Mouse (Mus musculus) limb, embryonic 13.5 days (tissue): ENCODE data around the gene Wnt3a. TPM values are rescaled to one million over a fixed set of nuclear protein-coding genes. Genes with fewer than 3 reads are reported as not detected.

Experiments used
- ATAC-seq: fragments of 200-750 bp; cut with Nextera tagmentation; 2 replicates; pipeline ENCODE4 v1.8.0; 2017; ENCODE audit warnings: low read depth, moderate number of reproducible peaks, moderate TSS enrichment; ENCODE audit not compliant: low FRiP score
- H3K27ac ChIP-seq: fragments of 300-500 bp; sonication (generic); 2 replicates; pipeline ENCODE4 v1.5.1; 2015; ENCODE audit warnings: inconsistent platforms, mild to moderate bottlenecking, moderate library complexity
- H3K27me3 ChIP-seq: fragments of 300-500 bp; sonication (generic); 2 replicates; pipeline ENCODE4 v1.6.1; 2015; ENCODE audit warnings: mild to moderate bottlenecking, inconsistent platforms
- H3K36me3 ChIP-seq: fragments of 300-500 bp; sonication (generic); 2 replicates; pipeline ENCODE4 v1.6.1; 2015; ENCODE audit warnings: inconsistent platforms, mild to moderate bottlenecking, moderate library complexity
- H3K4me1 ChIP-seq: fragments of 300-500 bp; sonication (generic); 2 replicates; pipeline ENCODE4 v1.6.1; 2015; ENCODE audit warnings: inconsistent platforms
- H3K4me2 ChIP-seq: fragments of 300-500 bp; sonication (generic); replicated peaks from 2 replicates; pipeline ENCODE4 v1.6.1; 2015; ENCODE audit warnings: inconsistent platforms, mild to moderate bottlenecking, moderate library complexity
- H3K4me3 ChIP-seq: fragments of 300-500 bp; sonication (generic); 2 replicates; pipeline ENCODE4 v1.5.1; 2015; ENCODE audit warnings: moderate library complexity, mild to moderate bottlenecking, inconsistent platforms
- H3K9ac ChIP-seq: fragments of 300-500 bp; sonication (generic); 2 replicates; pipeline ENCODE4 v1.6.1; 2015; ENCODE audit warnings: mild to moderate bottlenecking, inconsistent platforms
- H3K9me3 ChIP-seq: fragments of 300-500 bp; sonication (generic); 2 replicates; pipeline ENCODE4 v1.6.1; 2016; ENCODE audit warnings: inconsistent platforms
- WGBS: fragments of 180-500 bp; shearing (Covaris S2); methylation state at CpG from one replicate; pipeline ENCODE4 v1.1.7; 2015; 5-methylcytosine and 5-hydroxymethylcytosine counted together
- microRNA-seq: library from miRNA; unstranded; fragments of <30 nt; microRNA quantifications from one replicate; pipeline ENCODE4, GENCODE M21; 2016
- polyA plus RNA-seq: library from polyadenylated mRNA; unstranded; fragments of >200 nt; fragmentation: Nextera tagmentation; extraction: Ambion mirVana; gene quantifications from 2 replicates; pipeline ENCODE4 v1.2.1, GENCODE M21; 2015

Wnt3a gene
- polyA plus RNA-seq, 1 experiment from 2014 or later: 3.1 TPM

DNA sequence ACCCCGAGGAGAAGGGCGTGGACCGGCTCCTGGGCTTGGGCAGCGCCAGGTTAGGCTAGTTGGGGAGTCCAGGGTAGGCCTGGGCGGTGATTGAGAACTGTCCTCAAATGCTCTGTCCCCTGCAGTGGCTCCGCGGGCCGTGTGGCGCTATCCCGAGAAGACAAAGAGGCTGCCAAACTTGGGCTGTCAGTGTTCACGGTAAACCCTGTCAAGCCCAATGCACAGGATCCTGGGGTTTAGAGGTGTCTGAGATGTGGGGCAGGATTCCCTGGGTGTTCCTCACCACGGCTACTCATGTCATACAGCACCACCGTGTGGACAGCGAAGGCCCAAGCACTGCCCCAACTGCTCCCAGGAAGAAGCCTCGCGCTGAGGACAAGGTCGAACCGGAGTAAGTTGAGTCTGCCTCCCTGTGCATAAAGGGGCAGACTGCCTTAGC, 81.5 kb downstream of the Wnt3a start:
- peak; percentile 48 for ATAC-seq
- Histone ChIP-seq H3K36me3 (peaks cover 75% of the 10 kb centered on the region), H3K27me3 (no peaks in the 10 kb centered on the region), H3K9me3 (no peaks in the 10 kb centered on the region), H3K27ac (peak overlapping the region; percentile 87; the same call in 1 of the 2 replicates), H3K4me2 (peak overlapping the region; percentile 85), H3K9ac (peak overlapping the region; percentile 92), H3K4me1 (peaks cover 15% of the 10 kb centered on the region), H3K4me3 (peak overlapping the region; percentile 91)
- 14% methylated on average over 18 of the region's 18 CpGs for WGBS

DNA sequence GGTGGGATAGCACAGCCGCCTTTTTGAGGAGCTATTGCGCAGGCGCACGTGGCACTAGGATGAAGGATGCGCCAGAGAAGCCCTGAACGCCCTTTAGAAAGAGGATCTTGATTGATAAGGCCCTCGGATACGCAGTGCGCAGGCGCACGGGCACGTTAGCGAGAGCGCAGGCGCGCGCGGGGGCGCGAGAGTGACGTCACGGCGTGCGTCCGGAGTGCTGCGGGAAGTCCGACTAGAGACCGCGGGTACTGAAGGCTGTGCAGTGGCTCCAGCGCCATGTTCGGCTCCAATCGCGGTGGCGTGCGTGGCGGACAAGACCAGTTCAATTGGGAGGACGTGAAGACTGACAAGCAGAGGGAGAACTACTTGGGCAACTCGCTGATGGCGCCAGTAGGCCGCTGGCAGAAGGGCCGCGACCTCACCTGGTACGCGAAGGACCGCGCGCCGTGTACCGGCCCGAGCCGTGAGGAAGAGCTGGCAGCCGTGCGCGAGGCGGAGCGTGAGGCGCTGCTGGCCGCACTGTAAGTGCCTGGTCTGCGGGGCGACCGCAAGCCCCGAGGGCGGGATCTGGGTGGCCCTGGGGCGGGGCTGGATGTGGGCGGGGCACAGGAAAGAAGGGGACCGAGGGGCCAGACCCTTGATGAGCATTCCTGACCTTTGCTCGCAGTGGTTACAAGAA, 82.3 kb downstream of the Wnt3a start, which contains the start of gene 2310033P09Rik:
Gene 2310033P09Rik (plus strand): TSS at position 169 of the 679 bp plus-strand sequence.
- H3K9ac ChIP-seq: peak within 1 kb of the TSS; percentile 92
- H3K27me3 ChIP-seq: no peaks in the 10 kb centered on the region
- peak within 1 kb of the TSS; percentile 85 for H3K4me2 ChIP-seq
- no peaks in the 10 kb centered on the region for H3K9me3 ChIP-seq
- peaks cover 15% of the 10 kb centered on the region for H3K4me1 ChIP-seq
- peak within 1 kb of the TSS; percentile 87 for H3K27ac ChIP-seq
- under 1% methylated on average over 66 of the region's 67 CpGs for WGBS
- peak; percentile 87 for ATAC-seq
- peaks cover 74% of the 10 kb centered on the region for H3K36me3 ChIP-seq
- peak within 1 kb of the TSS; percentile 91 for H3K4me3 ChIP-seq

DNA sequence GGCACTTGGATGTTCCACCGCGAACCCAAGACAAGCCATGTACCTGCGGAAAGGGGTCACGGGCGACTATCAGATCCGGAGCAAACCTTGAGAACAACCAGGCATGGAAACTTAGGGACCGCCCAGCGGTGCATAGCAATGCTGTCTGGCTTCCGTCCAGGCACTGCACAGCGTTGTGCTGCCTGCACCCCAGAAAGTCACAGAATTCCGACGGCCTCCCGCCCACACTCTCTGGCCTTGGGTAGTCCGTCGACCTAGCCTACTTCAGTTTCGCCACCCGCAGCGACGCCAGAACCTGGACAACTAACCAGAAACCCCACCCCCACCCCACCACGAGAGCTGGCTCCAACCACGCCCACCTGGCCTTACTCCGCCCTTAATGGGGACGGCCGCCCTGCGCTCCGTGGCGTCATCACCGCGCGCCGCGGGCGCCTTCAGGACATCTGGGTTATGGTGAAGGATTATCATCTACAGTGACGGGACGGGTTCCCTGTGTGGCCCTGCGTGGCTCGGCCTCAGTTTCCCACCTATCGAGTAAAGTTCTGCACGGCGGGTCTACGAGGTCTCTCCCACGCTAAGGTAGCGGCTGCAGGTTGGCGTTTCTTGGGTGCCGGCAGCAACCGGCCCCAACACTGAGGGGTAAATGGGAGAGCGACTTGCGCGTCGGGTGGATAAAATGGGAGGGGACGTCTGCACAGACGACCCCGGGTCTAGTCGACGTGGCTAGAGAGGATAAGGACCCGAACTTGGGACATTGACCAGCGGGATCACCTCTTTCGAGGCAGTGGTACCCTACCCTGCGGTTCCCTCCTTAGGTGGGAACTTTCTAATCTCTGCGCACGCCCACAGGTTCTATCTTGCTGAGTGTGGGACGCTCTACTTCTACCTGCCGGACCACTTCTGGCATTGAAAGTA, 88.2 kb downstream of the Wnt3a start, which contains the start of gene Mrpl55:
Gene Mrpl55 (plus strand): TSS at position 406 of the 915 bp plus-strand sequence.
- Histone ChIP-seq H3K27me3 (no peaks in the 10 kb centered on the region), H3K9me3 (no peaks in the 10 kb centered on the region), H3K4me3 (peak within 1 kb of the TSS; percentile 93), H3K4me2 (peak within 1 kb of the TSS; percentile 93), H3K4me1 (peaks cover 14% of the 10 kb centered on the region), H3K9ac (peak within 1 kb of the TSS; percentile 88), H3K36me3 (peaks cover 53% of the 10 kb centered on the region), H3K27ac (peak within 1 kb of the TSS; percentile 71)
- WGBS: under 1% methylated on average over 63 of the region's 63 CpGs
- peak; percentile 94 for ATAC-seq

DNA sequence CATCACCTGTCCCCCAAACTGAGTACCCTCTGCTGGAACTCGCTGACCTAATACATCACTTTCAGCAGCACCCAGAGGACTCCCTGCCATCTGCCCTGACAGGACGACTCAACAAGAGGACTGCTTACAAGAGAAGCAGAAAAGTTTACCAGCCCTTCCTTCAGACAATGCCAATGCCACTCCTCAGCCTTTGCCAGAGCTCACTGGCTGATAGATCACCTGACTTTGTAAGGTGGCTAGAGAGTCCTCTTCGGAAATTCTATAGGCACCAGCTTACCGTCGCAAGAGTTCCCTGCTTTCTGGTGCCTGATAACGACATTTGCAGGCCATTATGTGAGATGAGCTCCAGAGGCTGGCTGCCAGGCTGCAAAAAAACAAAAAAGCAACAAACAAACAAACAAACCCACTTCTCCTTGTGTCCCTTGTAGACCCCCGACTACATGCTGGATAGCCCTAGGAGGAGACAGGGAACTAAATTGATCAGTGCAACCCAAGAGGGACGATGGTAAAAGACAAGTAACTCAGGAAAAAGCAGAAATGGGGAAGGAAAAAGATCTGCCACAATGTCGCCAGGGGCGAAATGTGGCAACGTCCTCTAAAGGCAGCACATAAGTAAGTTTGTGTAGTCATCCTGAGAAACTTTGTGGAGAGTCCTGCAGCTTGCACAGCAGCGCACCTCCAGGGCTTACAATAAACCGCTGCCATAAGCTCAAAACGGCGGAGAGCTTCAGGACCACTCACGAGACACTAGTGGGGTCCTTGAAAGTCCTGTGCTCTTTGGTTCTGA, 89.1 kb downstream of the Wnt3a start:
- H3K9me3 ChIP-seq: no peaks in the 10 kb centered on the region

More for the DNA sequence above, 89.1 kb downstream of the Wnt3a start:
- Histone ChIP-seq H3K9ac (peak overlapping the region; percentile 88), H3K4me3 (peak overlapping the region; percentile 93), H3K27ac (peak overlapping the region; percentile 71; the same call in 1 of the 2 replicates), H3K4me2 (peak overlapping the region; percentile 93), H3K27me3 (no peaks in the 10 kb centered on the region), H3K36me3 (peaks cover 44% of the 10 kb centered on the region), H3K4me1 (peaks cover 14% of the 10 kb centered on the region)
- ATAC-seq: 0 out of 2 replicates have a peak, but pooled peaks have one; percentile 1
- 31% methylated on average over 16 of the region's 16 CpGs for WGBS

Small RNA genes lying within 50 kb of the gene (microRNA-seq; reads per million reads assigned to microRNA genes)
- not detected for gene Gm24756

Other genes with a start within 250 kb of the Wnt3a start
- 1.5 and 1.7 TPM in 2 replicates for gene Obscn, start 154.3 kb downstream of the Wnt3a start, polyA plus RNA-seq
- 3.5 and 4.4 TPM in 2 replicates for gene Iba57, start 127.0 kb downstream of the Wnt3a start, polyA plus RNA-seq
- 0.25 and 0.47 TPM in 2 replicates for gene Gjc2, start 107.5 kb downstream of the Wnt3a start, polyA plus RNA-seq
- 136 and 138 TPM in 2 replicates for gene Guk1, start 98.5 kb downstream of the Wnt3a start, polyA plus RNA-seq
- 90.5 and 91.5 TPM in 2 replicates for gene Mrpl55, start 88.3 kb downstream of the Wnt3a start, polyA plus RNA-seq
- gene 2310033P09Rik, start 82.4 kb downstream of the Wnt3a start, polyA plus RNA-seq: 34.1 and 37.4 TPM in 2 replicates
- gene Arf1, start 62.5 kb downstream of the Wnt3a start, polyA plus RNA-seq: 702 and 716 TPM in 2 replicates
- 8.1 and 8.9 TPM in 2 replicates for gene Wnt9a, start 16.2 kb upstream of the Wnt3a start, polyA plus RNA-seq
- 0.11 TPM in 1 of 2 replicates, not detected in the other for gene Prss38, start 84.9 kb upstream of the Wnt3a start, polyA plus RNA-seq
- 16.5 and 18.5 TPM in 2 replicates for gene Jmjd4, start 159.3 kb upstream of the Wnt3a start, polyA plus RNA-seq
- gene Snap47, start 160.4 kb upstream of the Wnt3a start, polyA plus RNA-seq: 149 TPM in 2 replicates
- 10.8 and 11.0 TPM in 2 replicates for gene Zfp867, start 181.7 kb upstream of the Wnt3a start, polyA plus RNA-seq
- gene Zkscan17, start 236.0 kb upstream of the Wnt3a start, polyA plus RNA-seq: 26.1 and 26.8 TPM in 2 replicates